Mouse (Mus musculus): ENCODE data around the gene Nenf.

- TF ChIP-seq POLR2A (IDR thresholded peaks at IDR 0.05; ENCODE audit: insufficient read depth, low read depth, low read length) (no peak), CTCF (IDR thresholded peaks at IDR 0.05; ENCODE audit: insufficient read depth, low read depth, low read length) (no peak)
Observed at GRCm38 (mm10) chr1:191272660-191273059, 45.3 kb downstream of the Nenf start.
